Mouse (Mus musculus) embryo, embryonic 11.5 days (tissue): ENCODE measurements at regions not wholly inside any gene's neighbourhood (a gene's known extent, or its start where the extent isn't known, plus 50 kb on each side); places are given as distances from the start of the nearest gene placed in this dataset.
A peak's percentile ranks its signal among the peaks of the same experiment; 100 is the strongest.

Experiments used
- DNase-seq: peaks from one replicate; pipeline ENCODE4 v3.0.0-alpha.2; 2012; ENCODE audit warnings: low read depth, low spot score

DNA sequence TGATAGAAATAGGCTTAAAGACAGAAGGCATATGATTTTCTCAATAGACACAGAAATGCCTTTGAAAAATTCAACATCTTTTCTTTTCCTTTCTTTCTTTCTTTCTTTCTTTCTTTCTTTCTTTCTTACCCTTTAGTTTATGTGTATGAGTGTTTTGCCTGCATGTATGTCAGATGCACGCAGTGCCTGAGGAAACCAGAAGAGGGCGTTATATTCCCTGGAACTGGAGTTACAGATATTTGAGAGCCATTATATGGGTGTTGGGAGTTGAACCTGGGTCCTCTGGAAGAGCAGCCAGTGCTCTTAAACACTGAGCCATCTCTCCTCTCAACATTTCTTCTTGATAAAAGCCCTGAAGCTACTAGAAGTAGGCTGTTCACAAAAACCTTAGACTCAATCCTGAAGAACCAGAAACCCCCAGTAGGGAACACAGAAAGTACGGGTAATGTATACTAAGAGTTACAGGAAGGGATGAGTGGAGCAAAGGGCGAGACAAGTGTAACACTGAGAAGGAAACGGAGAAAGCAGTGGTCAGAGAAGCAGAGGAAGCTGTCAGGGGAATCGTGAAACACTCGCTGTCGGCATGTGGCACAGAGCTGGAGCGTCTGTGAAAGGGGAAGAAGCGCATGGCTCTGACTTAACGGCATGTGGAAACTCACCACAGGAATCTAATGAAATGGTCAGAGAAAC is 2253.4 kb downstream of the 4930444P10Rik start:
- DNase-seq = no peak

DNA sequence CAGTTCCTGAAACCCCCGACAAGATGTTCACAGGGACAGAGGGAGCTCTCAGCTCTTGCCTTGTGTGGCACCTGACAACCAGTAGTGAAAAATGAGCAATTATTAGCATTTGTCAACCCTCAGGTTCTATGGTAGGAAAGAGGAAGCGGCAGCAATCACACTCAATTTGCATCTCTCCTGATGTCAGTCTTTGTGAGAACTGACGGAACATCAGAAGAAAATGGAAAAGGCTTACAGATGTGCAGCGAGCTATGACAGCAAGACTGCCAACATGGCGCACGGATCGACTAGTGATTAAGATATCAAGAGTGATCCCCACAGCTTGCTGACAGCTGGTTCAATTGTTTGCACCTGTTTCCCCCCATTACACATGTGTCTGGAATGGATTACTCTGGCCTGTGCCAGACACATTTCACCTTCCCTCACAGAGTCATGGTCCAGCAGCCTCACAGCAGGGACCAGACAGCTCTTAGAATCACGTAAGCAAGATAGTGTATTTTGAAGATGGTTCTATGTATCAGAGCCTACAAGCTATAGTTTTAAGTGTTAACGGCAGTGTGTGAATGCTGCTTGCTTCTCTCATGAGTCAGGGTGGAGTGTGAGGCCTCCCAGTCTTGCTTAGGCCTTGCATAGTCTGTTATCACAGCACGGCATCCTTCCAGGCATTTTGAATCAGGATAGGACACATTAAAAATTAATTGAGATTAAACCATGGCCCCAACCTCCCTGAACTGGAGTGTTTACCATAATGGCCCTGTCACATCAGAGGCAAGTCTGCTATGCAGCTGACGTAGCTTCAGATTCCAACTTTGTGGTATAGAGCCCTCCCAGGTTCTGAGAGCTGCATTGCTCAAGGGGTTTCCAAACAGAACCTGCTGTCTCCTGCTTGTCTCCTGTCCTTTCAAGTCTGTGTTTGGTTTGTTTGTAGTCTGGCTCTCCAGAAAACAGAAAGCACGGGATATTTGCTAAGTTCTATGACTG is 2258.0 kb downstream of the 4930444P10Rik start:
- no peak for DNase-seq

DNA sequence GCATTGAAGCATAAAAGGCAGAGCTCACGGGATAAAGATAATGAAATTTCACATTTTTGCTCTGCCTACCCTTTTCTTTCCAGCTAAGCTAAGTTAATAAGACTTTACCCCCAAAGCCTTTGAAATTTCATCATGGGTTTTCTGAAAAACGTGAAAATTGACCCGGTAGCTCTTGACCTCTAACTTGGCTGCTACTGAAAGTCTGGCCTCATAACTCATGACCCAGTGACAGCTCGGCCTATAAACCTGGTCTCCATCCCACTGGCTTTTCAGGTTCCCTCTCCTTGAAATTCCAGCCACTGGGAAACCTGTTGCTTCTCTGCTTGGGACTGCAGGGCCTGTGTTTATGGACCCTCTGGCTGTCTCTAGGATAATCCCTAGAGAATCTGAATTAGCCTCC is 2285.3 kb downstream of the 4930444P10Rik start:
- DNase-seq = no peak

DNA sequence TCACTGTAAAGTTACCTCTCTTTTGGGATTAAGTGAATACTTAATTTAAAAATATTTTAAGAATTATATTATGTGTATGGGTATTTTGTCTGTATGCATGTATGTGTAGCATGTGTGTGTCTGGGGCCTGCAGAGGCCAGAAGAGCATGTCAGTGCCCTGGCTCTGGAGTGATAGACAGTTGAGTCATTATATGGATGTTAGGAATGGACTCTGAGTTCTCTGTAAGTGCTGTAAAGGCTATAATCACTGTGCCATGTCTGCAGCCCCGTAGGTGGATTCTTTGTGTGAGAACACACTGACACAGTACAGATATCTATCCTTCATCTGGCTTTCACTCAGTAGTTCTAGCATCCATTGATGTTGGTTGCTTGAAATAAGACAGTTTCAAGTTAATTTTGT is 2292.7 kb downstream of the 4930444P10Rik start:
- no peak for DNase-seq

DNA sequence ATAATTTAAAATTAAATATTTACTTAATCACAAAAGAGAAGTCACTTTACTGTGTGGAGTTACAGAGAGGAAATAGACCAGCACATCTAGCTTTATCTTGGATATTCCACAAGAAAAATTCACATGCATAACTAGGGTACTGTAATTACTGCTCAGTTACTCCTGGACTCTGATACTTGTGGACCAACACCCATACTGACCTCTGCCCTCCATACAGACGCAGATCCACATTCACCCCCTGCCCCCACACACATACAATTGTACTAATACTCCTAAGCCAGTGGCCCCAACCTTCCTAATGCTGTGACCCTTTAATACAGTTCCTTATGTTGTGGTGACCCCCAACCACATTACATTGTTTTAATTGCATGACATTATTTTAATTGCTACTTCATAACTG is 2294.3 kb downstream of the 4930444P10Rik start:
- DNase-seq = no peak

DNA sequence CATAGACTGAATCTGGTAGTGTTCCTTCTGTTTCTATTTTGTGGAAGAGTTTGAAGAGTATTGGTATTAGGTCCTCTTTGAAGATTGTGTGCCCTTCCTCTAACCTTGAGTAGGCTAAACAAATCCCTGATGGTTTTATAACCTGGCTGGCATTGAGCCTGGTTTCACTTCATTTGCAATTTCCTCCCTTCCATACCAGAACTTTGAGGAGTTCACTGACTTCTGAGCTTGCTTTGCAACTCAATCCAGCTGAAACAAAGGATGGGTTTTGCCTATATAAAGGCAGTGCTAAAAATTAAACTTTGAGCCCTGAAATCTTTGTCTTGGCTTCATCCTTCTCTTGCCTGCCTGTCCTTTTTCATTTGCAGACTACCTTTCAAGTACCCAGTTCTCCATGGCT is 2297.9 kb downstream of the 4930444P10Rik start:
- DNase-seq = no peak

DNA sequence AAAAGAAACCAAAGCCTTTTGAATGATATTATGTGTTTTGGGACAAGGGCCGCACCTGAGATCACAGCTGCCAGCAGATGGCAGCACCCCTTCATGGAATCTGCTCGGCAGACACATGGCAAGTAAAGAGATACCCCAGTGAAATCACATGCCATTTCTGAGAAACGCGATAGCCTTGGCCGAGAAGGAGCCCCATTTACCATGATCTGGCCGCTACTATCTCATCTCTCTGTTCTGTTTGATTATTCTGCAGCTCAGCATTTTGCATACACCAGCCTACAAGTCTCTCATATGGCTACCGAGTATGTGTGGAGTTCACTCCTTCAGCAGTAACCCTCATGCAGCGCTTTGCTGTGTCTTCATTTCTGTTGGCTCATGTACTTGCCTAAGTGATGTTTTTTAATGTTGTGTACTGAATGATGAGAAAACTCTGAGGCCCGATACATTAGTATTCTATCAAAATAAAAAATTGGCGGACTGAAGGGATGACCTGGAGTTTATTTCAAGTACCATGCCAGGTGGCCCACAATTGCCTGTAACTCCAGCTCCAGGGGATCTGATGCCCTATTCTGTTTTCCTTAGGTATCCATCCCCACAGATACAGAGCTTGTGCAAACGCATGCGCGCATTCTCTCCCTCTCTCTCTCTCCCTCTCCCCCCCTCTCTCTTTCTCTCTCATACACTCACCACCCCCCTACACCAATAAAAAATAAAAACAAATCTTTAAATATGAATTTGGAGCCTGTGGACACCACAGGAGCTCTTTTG is 2303.6 kb downstream of the 4930444P10Rik start:
- DNase-seq = peak; percentile 77

DNA sequence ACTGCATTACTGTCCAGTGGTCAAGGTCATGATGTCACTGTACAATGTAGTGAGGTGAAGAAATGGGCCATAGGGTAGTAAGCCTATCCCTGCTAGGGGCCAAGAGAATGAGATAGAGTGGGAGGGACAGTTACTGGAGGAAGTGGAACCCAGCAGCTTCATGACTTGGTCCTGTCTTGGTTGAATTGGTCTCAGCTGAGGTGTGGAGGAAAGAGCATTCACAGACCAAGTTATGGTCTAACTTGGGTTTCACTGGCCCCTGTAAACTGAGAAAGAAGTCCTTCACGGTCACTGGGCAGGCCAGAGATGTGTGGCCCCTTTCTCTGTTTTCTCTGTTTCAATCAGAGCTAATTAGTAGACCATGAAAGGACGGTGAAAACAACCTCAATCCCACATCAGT is 2306.1 kb downstream of the 4930444P10Rik start:
- no peak for DNase-seq

DNA sequence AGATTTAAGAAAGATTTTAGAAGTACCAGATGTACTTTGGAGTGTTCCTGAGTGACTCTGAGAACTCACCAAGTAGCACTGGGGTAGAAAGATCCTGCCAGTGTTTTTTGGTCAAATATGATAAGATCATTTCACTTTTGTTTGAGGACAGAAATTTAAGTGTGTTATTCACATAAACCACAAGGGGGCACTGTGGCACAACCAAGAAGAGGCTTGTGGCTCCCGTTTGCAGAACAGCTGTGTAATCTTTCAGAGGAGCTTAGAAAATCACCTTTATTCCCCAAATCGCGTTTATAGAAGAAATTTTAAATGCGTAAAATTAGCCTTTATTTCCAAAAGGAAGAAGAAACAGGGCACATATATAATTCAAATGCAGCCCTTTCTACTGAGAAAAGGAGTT is 2308.7 kb downstream of the 4930444P10Rik start:
- peak; percentile 59 for DNase-seq

DNA sequence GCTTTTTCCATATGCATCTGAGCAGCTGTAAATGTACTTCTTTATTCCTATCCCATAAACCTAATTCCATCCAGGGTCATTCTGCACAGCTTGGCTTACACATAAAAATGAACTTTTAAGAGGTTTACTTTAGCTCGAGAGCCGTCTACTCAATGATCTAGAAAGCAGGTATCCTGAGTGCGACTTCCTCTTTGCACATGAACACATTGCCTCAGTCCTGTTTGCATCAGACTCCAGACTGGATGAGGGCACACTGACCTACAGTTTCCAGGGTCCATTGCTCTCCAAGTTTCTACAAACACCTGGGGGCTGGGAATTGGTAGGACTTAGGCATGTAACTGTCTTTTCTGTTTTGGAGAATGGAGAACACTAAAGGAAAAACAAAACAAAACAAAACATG is 2310.5 kb downstream of the 4930444P10Rik start:
- no peak for DNase-seq

DNA sequence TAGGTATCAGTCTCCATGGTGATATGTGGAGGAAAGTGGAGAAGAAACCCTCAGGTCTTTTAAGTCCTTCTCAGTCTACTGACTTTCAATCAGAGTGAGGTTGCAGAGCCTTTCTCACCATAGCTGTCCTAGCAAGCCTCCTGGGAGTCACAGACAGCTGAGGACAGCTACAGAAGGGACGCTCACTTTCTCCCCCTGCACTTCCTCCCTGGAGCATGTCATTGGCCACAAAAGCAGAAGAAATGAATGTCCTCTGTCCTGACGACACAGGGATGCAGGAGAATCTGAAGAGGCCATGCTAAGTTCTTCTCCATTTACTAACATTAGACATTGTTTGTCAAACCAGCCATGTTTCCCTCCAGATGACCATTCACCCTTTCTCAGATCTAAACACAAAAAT is 2321.0 kb downstream of the 4930444P10Rik start:
- DNase-seq = no peak

DNA sequence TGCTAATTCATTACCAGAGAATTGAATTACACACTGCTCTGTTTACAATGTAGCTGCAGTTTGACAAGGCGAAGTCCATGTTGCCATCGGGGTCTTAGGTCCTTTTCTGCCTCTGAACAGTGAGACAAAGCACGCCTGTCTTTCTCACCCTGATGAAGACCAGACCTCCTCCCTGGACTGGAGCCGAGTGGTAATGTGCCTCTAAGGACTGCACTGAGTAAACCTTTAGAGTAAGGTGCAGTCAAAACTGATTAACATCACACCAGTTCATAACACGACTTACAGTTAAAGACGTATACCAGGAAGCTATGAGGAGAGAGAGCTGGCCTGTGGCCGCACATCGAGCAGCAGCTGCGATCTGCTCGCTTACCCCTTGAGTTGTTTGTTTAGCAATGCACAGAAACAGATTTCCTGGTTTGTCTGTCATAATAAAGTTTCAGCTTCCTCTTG is 2322.1 kb downstream of the 4930444P10Rik start:
- DNase-seq = no peak

DNA sequence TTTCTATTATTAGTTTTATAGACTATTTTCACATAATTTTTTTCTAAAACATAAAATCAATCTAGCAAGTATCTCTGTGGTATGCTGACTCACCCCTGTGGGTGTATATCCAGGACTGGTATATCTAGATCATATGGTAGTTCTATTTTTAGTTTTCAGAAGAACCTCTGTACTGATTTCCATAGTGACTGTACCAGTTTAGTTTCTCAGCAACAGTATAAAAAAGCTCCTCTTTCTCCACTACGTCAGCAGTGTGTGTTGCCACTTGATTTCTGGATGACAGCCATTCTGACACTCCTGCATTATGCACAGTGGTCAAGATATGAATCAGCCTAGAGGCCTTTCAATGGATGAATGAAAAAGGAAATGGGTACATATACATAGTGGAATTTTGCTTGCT is 2338.6 kb downstream of the A830018L16Rik start:
- DNase-seq = no peak

DNA sequence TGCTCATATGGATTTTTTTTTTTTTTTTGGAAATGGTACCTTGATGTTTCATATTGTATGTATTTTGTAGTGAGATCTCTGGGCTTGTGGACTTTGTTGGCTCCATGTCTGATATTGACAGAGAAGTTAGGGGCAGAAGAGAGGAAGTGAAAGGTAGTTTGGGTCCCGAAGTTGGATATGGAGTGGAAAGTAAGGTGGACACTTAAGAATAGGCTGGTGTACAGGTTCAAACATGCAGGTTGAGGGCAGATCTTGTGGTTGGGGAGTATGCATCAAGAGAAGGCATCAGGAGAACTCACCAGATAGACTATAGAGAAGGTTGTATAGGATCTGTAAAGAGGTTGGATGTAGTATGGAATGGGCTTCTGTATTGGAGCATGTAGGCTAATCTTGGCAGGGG is 2337.5 kb downstream of the A830018L16Rik start:
- no peak for DNase-seq
